Comparison of ENCODE assay signal across 21 mouse cellular contexts in the genomic region with DNA sequence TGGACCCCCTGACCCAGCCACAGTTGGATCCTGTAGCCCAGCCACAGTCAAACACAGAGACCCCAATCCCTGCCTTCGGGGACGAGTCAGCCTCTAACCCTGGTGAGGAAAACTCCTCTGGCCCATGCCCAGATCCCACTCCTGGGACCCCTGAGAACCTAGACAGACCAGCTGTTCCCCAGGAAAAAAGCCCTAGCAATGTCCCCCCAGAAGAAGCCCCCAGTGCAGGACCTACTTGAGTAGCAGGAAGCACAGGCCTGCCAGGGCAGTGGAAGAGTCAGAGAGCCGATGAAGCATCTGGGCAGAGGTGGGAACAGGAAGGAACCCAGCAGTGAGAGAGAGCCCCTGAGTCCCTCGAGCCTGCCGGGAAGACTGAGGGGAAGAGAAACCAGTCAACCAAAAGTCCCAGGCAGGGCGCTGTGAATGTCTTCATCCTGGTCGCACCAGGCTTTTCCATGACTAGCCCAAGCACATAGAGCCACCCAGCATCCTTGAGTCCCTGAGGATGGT. TPM values are rescaled to one million over a fixed set of nuclear protein-coding genes. Genes with fewer than 3 reads are reported as not detected.
A peak's percentile ranks its signal among the peaks of the same experiment; 100 is the strongest.
DNase-seq lines count a peak whose midpoint lies in the region; ATAC-seq and TF ChIP-seq lines count a peak whose summit lies in the region.
"Had no signal": no experiment of that assay in that cellular context is flagged by ENCODE, and none has a peak within 500 bp of the region (broad histone marks: within the 10 kb centered on the region; RNA-seq: fewer than 3 reads in every experiment).

A gene (minus strand): TSS at position 275 of the 510 bp plus-strand sequence.

- no peaks in the 10 kb centered on the region for H3K79me2 ChIP-seq in heart, adult 2 months (replicated peaks; ENCODE audit: control insufficient read depth, insufficient read depth, low read length)
- H3K79me2 ChIP-seq in liver, adult 2 months (ENCODE audit: control insufficient read depth, insufficient read depth, low read length), result peaks cover 3% of the 10 kb centered on the region; the same call in 1 of the 2 replicates

- DNase-seq in heart, adult 2 months, result no peak
- no peak for DNase-seq in heart, postnatal 10 days
- no peak for DNase-seq in liver, adult 2 months (ENCODE audit: extremely low read depth, low read depth, low spot score)
- peak; percentile 35 to 37 for DNase-seq in B cell, adult 2 months
- no peak for DNase-seq in kidney, adult 18-20 months
- DNase-seq: adrenal gland, adult 2 months; cerebellum, adult 9-11 months; kidney, adult 11 months; lung, adult 2 months; lung, postnatal 36 days; right cerebral cortex, postnatal 14 days had no signal

- WGBS in heart, adult 2 months, result 64% methylated on average over 7 of the region's 7 CpGs
- 84% methylated on average over 7 of the region's 7 CpGs for WGBS in liver, adult 2 months
- 64% methylated on average over 7 of the region's 7 CpGs for WGBS in liver, embryonic 12.5 days (ENCODE audit: insufficient replicate concordance)

- H3K4me3 ChIP-seq in heart, adult 2 months, result no peak within 1 kb of the TSS
- H3K4me3 ChIP-seq in liver, adult 2 months (ENCODE audit: insufficient read depth, low read depth, low read length), result no peak within 1 kb of the TSS
- no peak within 1 kb of the TSS for H3K4me3 ChIP-seq in liver, embryonic 12.5 days
- H3K4me3 ChIP-seq in brown adipose tissue, adult 24 weeks (ENCODE audit: insufficient read depth, low read depth, low read length), result no peak within 1 kb of the TSS
- H3K4me3 ChIP-seq: forebrain, embryonic 15.5 days; limb, embryonic 12.5 days had no signal

- TF ChIP-seq EP300 in heart, adult 2 months (IDR thresholded peaks at IDR 0.05; ENCODE audit: insufficient read depth, low read depth, low read length), result no peak

- H3K4me2 ChIP-seq in liver, embryonic 12.5 days, result no peak within 1 kb of the TSS
- H3K4me2 ChIP-seq: forebrain, embryonic 15.5 days; hindbrain, embryonic 14.5 days; limb, embryonic 12.5 days had no signal

- H3K9ac ChIP-seq in heart, adult 2 months (ENCODE audit: low read depth, low read length), result no peak within 1 kb of the TSS
- no peak within 1 kb of the TSS for H3K9ac ChIP-seq in liver, adult 2 months (ENCODE audit: low read depth, low read length)
- H3K9ac ChIP-seq in liver, embryonic 12.5 days, result no peak within 1 kb of the TSS
- H3K9ac ChIP-seq: forebrain, embryonic 15.5 days; hindbrain, embryonic 14.5 days; limb, embryonic 12.5 days had no signal

- no peak for TF ChIP-seq POLR2A in heart, adult 2 months (IDR thresholded peaks at IDR 0.05; ENCODE audit: insufficient read depth, low read depth, low read length)
- no peak for TF ChIP-seq POLR2A in liver, adult 2 months (IDR thresholded peaks at IDR 0.05; ENCODE audit: extremely low read depth, insufficient read depth, low read length)

- H3K27me3 ChIP-seq in heart, adult 2 months (ENCODE audit: control insufficient read depth, insufficient read depth, low read length), result no peaks in the 10 kb centered on the region
- H3K27me3 ChIP-seq in liver, adult 2 months (ENCODE audit: control insufficient read depth, insufficient read depth, low read length), result no peaks in the 10 kb centered on the region
- peaks cover 34% of the 10 kb centered on the region for H3K27me3 ChIP-seq in liver, embryonic 12.5 days (replicated peaks)
- H3K27me3 ChIP-seq: forebrain, embryonic 15.5 days; limb, embryonic 12.5 days had no signal

- ATAC-seq in liver, embryonic 12.5 days, result no peak
- ATAC-seq: forebrain, embryonic 15.5 days had no signal

- no peaks in the 10 kb centered on the region for H3K36me3 ChIP-seq in heart, adult 2 months (ENCODE audit: control insufficient read depth, insufficient read depth, low read length)
- H3K36me3 ChIP-seq in liver, adult 2 months (ENCODE audit: control insufficient read depth, insufficient read depth, low read length), result no peaks in the 10 kb centered on the region
- H3K36me3 ChIP-seq in liver, embryonic 12.5 days, result no peaks in the 10 kb centered on the region
- H3K36me3 ChIP-seq: forebrain, embryonic 15.5 days; limb, embryonic 12.5 days had no signal

- peak within 1 kb of the TSS; percentile 68 for H3K27ac ChIP-seq in heart, adult 2 months
- H3K27ac ChIP-seq in liver, adult 2 months (replicated peaks; ENCODE audit: insufficient read depth, low read depth, low read length), result peak within 1 kb of the TSS; percentile 9; the same call in 1 of the 2 replicates
- H3K27ac ChIP-seq in liver, embryonic 12.5 days, result no peak within 1 kb of the TSS
- H3K27ac ChIP-seq in brown adipose tissue, adult 24 weeks (replicated peaks; ENCODE audit: low read depth, low read length), result peak within 1 kb of the TSS; percentile 69
- H3K27ac ChIP-seq: forebrain, embryonic 15.5 days; hindbrain, embryonic 14.5 days; kidney, postnatal 0 days; limb, embryonic 12.5 days had no signal

- peaks cover 5% of the 10 kb centered on the region for H3K4me1 ChIP-seq in heart, adult 2 months (ENCODE audit: control insufficient read depth, insufficient read depth, low read length)
- H3K4me1 ChIP-seq in liver, adult 2 months (ENCODE audit: control insufficient read depth, insufficient read depth, low read length), result peaks cover 3% of the 10 kb centered on the region
- peaks cover 11% of the 10 kb centered on the region for H3K4me1 ChIP-seq in liver, embryonic 12.5 days
- H3K4me1 ChIP-seq in brown adipose tissue, adult 24 weeks (ENCODE audit: control insufficient read depth, insufficient read depth, insufficient read length, low read length), result peaks cover 44% of the 10 kb centered on the region

- intact Hi-C loops in heart, adult 2 months (cut with DNase I), result no loop called here
- intact Hi-C loops in heart, postnatal 10 days (cut with DNase I), result no loop called here

- TF ChIP-seq CTCF in heart, adult 2 months (IDR thresholded peaks at IDR 0.05), result no peak
- no peak for TF ChIP-seq CTCF in liver, adult 2 months (IDR thresholded peaks at IDR 0.05; ENCODE audit: low read depth, low read length)

- no peaks in the 10 kb centered on the region for H3K9me3 ChIP-seq in liver, embryonic 12.5 days (replicated peaks)
- H3K9me3 ChIP-seq: forebrain, embryonic 15.5 days had no signal

RNA-seq across cellular contexts. Expression of the gene that starts here (rescaled TPM):
- not detected for total RNA-seq in heart, adult 2 months (2021)
- 0.21 TPM in 1 of 2 replicates, not detected in the other for polyA plus RNA-seq in heart, adult 2 months (2012; rRNA removed)
- not detected for total RNA-seq in heart, postnatal 10 days (2021)
- 0.37 TPM in 1 of 2 replicates, not detected in the other for total RNA-seq in liver, adult 2 months (2014; rRNA removed)
- not detected in 2 replicates for polyA plus RNA-seq in liver, adult 2 months (2012; rRNA removed)
- 0.06 and 0.07 TPM in 2 replicates for polyA plus RNA-seq in liver, embryonic 12.5 days (2016; fragmentation: Nextera tagmentation; extraction: Ambion mirVana)
- polyA plus RNA-seq in brown adipose tissue, adult 24 weeks (2012; ENCODE audit: insufficient read depth, insufficient read length, missing spikeins), result not detected in 2 replicates
- total RNA-seq: layer of hippocampus, postnatal 14 days; midbrain, postnatal 0 days had no signal
- polyA plus RNA-seq: embryonic facial prominence, embryonic 11.5 days; heart, embryonic 14.5 days; lung, adult 2 months had no signal

Comparison
In these comparisons a context has a peak if more than half of its experiments do, and no peak if none do; other contexts are left out.
1. DNase-seq: peak in B cell, adult 2 months (2 of 2); none in heart, adult 2 months (0 of 2), heart, postnatal 10 days (0 of 2), liver, adult 2 months (single experiment) and kidney, adult 18-20 months (single experiment).